ENCODE assay signal across 8 mouse cellular contexts in genomic region chr19:32595506-32596286, GRCm38 (mm10). TPM values are rescaled to one million over a fixed set of nuclear protein-coding genes. Genes with fewer than 3 reads are reported as not detected.
DNase-seq lines count a peak whose midpoint lies in the region; ATAC-seq lines count a peak whose summit lies in the region.

Gene Papss2, plus strand, starts transcription at chr19:32595790.

- peak; percentile 16 to 19 for DNase-seq in cerebellum, postnatal 14 days
- DNase-seq in embryo, embryonic 10.5 days (ENCODE audit: low spot score), result peak; percentile 45
- DNase-seq in gonadal fat pad, adult 2 months (ENCODE audit: low read depth), result no peak
- peak; percentile 82 for DNase-seq in intestine, embryonic 14.5 days (ENCODE audit: low spot score)
- DNase-seq in liver, result peak; percentile 58
- DNase-seq in spleen, postnatal 14 days (ENCODE audit: low spot score in 2 of 2), result peak; percentile 12 to 28

- no peak for ATAC-seq in cerebellum, adult (ENCODE audit: insufficient number of reproducible peaks, low FRiP score, low TSS enrichment)
- peak; percentile 82 for ATAC-seq in intestine, embryonic 14.5 days (replicated peaks; ENCODE audit: low FRiP score, low TSS enrichment, low read depth)
- peak; percentile 82 for ATAC-seq in midbrain, embryonic 15.5 days (replicated peaks)

- peak within 1 kb of the TSS; percentile 57 for H3K4me3 ChIP-seq in intestine, embryonic 14.5 days (ENCODE audit: low read depth, low read length)
- peak within 1 kb of the TSS; percentile 53 for H3K4me3 ChIP-seq in midbrain, embryonic 15.5 days

- no peaks in the 10 kb centered on the region for H3K36me3 ChIP-seq in intestine, embryonic 14.5 days (ENCODE audit: control insufficient read depth, insufficient read depth, low read length)
- H3K36me3 ChIP-seq in midbrain, embryonic 15.5 days (replicated peaks), result no peaks in the 10 kb centered on the region

- WGBS in intestine, embryonic 14.5 days, result under 1% methylated on average over 60 of the region's 64 CpGs
- WGBS in midbrain, embryonic 15.5 days, result under 1% methylated on average over 54 of the region's 64 CpGs

- H3K27me3 ChIP-seq in intestine, embryonic 14.5 days (replicated peaks; ENCODE audit: control insufficient read depth, insufficient read depth, low read length), result peaks cover 19% of the 10 kb centered on the region
- H3K27me3 ChIP-seq in midbrain, embryonic 15.5 days (replicated peaks), result peaks cover 23% of the 10 kb centered on the region

- no peaks in the 10 kb centered on the region for H3K9me3 ChIP-seq in intestine, embryonic 14.5 days (ENCODE audit: control insufficient read depth, low read length)
- H3K9me3 ChIP-seq in midbrain, embryonic 15.5 days, result no peaks in the 10 kb centered on the region

- H3K4me2 ChIP-seq in intestine, embryonic 14.5 days (ENCODE audit: low read length), result peak within 1 kb of the TSS; percentile 63
- peak within 1 kb of the TSS; percentile 95 for H3K4me2 ChIP-seq in midbrain, embryonic 15.5 days

- H3K9ac ChIP-seq in intestine, embryonic 14.5 days (ENCODE audit: low read length), result peak within 1 kb of the TSS; percentile 59
- H3K9ac ChIP-seq in midbrain, embryonic 15.5 days, result peak within 1 kb of the TSS; percentile 42

- H3K27ac ChIP-seq in intestine, embryonic 14.5 days (ENCODE audit: low read depth), result no peak within 1 kb of the TSS
- H3K27ac ChIP-seq in midbrain, embryonic 15.5 days, result no peak within 1 kb of the TSS

- no peaks in the 10 kb centered on the region for H3K4me1 ChIP-seq in intestine, embryonic 14.5 days (replicated peaks; ENCODE audit: control insufficient read depth, insufficient read depth, low read length)
- peaks cover 10% of the 10 kb centered on the region for H3K4me1 ChIP-seq in midbrain, embryonic 15.5 days

RNA-seq across cellular contexts. Expression of gene Papss2, which starts in this region (rescaled TPM):
- 12.1 and 12.4 TPM in 2 replicates for polyA plus RNA-seq in gonadal fat pad, adult 2 months (2012; rRNA removed)
- 6.0 and 6.4 TPM in 2 replicates for polyA plus RNA-seq in intestine, embryonic 14.5 days (2014; fragmentation: Nextera tagmentation; extraction: Ambion mirVana)
- polyA plus RNA-seq in midbrain, embryonic 15.5 days (2015; fragmentation: Nextera tagmentation; extraction: Ambion mirVana), result 0.81 and 1.1 TPM in 2 replicates
